Mouse (Mus musculus): ENCODE data around the gene Arap1. TPM values are rescaled to one million over a fixed set of nuclear protein-coding genes. Genes with fewer than 3 reads are reported as not detected.

Arap1 gene
- polyA plus RNA-seq, 1 experiment from 2014 or later = 11.4 TPM

- Histone ChIP-seq H3K4me1 (ENCODE audit: control insufficient read depth, insufficient read depth, low read length) (peaks cover 9% of the 10 kb centered on the region; the same call in 1 of the 2 replicates), H3K4me2 (ENCODE audit: low read length) (peak overlapping the region; percentile 63), H3K9me3 (replicated peaks; ENCODE audit: control insufficient read depth, low read length, poor library complexity, severe bottlenecking) (no peaks in the 10 kb centered on the region), H3K27ac (ENCODE audit: low read length) (peak overlapping the region; percentile 91), H3K9ac (ENCODE audit: low read depth, low read length) (no peak overlapping the region), H3K36me3 (ENCODE audit: control insufficient read depth, insufficient read depth, low read length) (no peaks in the 10 kb centered on the region), H3K4me3 (ENCODE audit: low read depth, low read length) (peak overlapping the region; percentile 73), H3K27me3 (ENCODE audit: control insufficient read depth, insufficient read depth, low read depth, low read length) (no peaks in the 10 kb centered on the region)
- WGBS = 39% methylated on average over 2 of the region's 2 CpGs
- ATAC-seq = no peak; the same call in 1 of the 2 replicates
Measured at GRCm38 (mm10) chr7:101311061-101311460, 36.8 kb upstream of the Arap1 start.

- H3K36me3 ChIP-seq (ENCODE audit: control insufficient read depth, insufficient read depth, low read length) = no peaks in the 10 kb centered on the region
- H3K4me2 ChIP-seq (ENCODE audit: low read length) = no peak overlapping the region
- 74% methylated on average over 3 of the region's 3 CpGs for WGBS
- no peaks in the 10 kb centered on the region for H3K27me3 ChIP-seq (ENCODE audit: control insufficient read depth, insufficient read depth, low read depth, low read length)
- no peaks in the 10 kb centered on the region for H3K9me3 ChIP-seq (replicated peaks; ENCODE audit: control insufficient read depth, low read length, poor library complexity, severe bottlenecking)
- no peak overlapping the region for H3K4me3 ChIP-seq (ENCODE audit: low read depth, low read length)
- H3K4me1 ChIP-seq (ENCODE audit: control insufficient read depth, insufficient read depth, low read length) = peaks cover 9% of the 10 kb centered on the region; the same call in 1 of the 2 replicates
- no peak overlapping the region for H3K27ac ChIP-seq (ENCODE audit: low read length)
- ATAC-seq = no peak
- no peak overlapping the region for H3K9ac ChIP-seq (ENCODE audit: low read depth, low read length)
Measured at GRCm38 (mm10) chr7:101313033-101313432, 34.8 kb upstream of the Arap1 start.

DNA sequence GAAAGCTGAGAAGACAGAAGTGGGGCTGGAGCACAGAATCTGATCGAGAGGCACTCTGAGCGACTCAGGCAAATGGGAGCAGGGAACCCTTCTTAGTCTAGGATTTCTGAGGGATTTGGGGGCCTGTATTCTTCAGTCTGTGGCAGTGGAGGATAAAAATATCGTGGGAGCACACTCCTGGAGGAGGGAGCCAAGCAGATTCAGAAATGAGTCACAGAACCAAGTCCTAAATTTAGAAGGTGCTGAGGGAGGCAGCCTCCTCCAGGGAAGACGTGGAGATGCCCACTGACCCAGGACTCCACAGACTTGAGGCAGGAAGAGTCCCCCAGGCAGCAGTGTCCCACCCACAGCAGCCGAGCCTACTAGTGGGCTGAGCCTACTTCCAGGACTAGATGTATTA, 33.5 kb upstream of the Arap1 start:
- Histone ChIP-seq H3K36me3 (ENCODE audit: control insufficient read depth, insufficient read depth, low read length) (no peaks in the 10 kb centered on the region), H3K4me1 (ENCODE audit: control insufficient read depth, insufficient read depth, low read length) (peaks cover 9% of the 10 kb centered on the region; the same call in 1 of the 2 replicates), H3K9me3 (replicated peaks; ENCODE audit: control insufficient read depth, low read length, poor library complexity, severe bottlenecking) (no peaks in the 10 kb centered on the region), H3K4me2 (ENCODE audit: low read length) (no peak overlapping the region), H3K27ac (ENCODE audit: low read length) (no peak overlapping the region), H3K4me3 (ENCODE audit: low read depth, low read length) (no peak overlapping the region), H3K9ac (ENCODE audit: low read depth, low read length) (no peak overlapping the region), H3K27me3 (ENCODE audit: control insufficient read depth, insufficient read depth, low read depth, low read length) (no peaks in the 10 kb centered on the region)
- ATAC-seq = no peak
- 63% methylated on average over 5 of the region's 5 CpGs for WGBS

- Histone ChIP-seq H3K4me3 (ENCODE audit: low read depth, low read length) (no peak overlapping the region), H3K27me3 (ENCODE audit: control insufficient read depth, insufficient read depth, low read depth, low read length) (no peaks in the 10 kb centered on the region), H3K9ac (ENCODE audit: low read depth, low read length) (no peak overlapping the region), H3K27ac (ENCODE audit: low read length) (no peak overlapping the region), H3K4me1 (ENCODE audit: control insufficient read depth, insufficient read depth, low read length) (peaks cover 11% of the 10 kb centered on the region), H3K36me3 (ENCODE audit: control insufficient read depth, insufficient read depth, low read length) (no peaks in the 10 kb centered on the region), H3K9me3 (replicated peaks; ENCODE audit: control insufficient read depth, low read length, poor library complexity, severe bottlenecking) (no peaks in the 10 kb centered on the region), H3K4me2 (ENCODE audit: low read length) (no peak overlapping the region)
- no peak for ATAC-seq
Measured at GRCm38 (mm10) chr7:101315699-101316098, 32.2 kb upstream of the Arap1 start.

DNA sequence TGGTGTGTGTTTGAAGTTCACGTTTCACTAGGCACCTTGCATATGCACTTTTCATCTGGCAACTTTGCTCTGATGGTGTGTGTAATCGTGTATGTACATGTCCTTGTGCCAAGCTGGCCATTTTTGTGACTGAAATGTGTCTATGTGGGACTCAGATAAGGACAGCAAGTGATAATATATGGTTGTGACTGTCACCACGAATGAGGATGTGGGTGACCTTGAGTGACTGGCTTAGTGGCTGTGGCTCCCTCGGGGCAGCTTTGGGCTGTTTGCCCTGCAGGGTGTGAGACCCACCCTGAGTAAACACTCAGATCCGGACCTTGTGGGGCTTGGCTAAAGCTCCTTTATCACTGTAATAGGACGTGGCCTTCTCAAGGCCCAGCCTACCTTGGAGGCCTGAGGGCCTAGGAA, 31.3 kb upstream of the Arap1 start:
- Histone ChIP-seq H3K27ac (ENCODE audit: low read length) (no peak overlapping the region), H3K27me3 (ENCODE audit: control insufficient read depth, insufficient read depth, low read depth, low read length) (no peaks in the 10 kb centered on the region), H3K9ac (ENCODE audit: low read depth, low read length) (no peak overlapping the region), H3K4me3 (ENCODE audit: low read depth, low read length) (no peak overlapping the region), H3K4me1 (ENCODE audit: control insufficient read depth, insufficient read depth, low read length) (peaks cover 8% of the 10 kb centered on the region), H3K9me3 (replicated peaks; ENCODE audit: control insufficient read depth, low read length, poor library complexity, severe bottlenecking) (no peaks in the 10 kb centered on the region), H3K4me2 (ENCODE audit: low read length) (no peak overlapping the region), H3K36me3 (ENCODE audit: control insufficient read depth, insufficient read depth, low read length) (no peaks in the 10 kb centered on the region)
- no peak for ATAC-seq
- 77% methylated on average over 6 of the region's 6 CpGs for WGBS

DNA sequence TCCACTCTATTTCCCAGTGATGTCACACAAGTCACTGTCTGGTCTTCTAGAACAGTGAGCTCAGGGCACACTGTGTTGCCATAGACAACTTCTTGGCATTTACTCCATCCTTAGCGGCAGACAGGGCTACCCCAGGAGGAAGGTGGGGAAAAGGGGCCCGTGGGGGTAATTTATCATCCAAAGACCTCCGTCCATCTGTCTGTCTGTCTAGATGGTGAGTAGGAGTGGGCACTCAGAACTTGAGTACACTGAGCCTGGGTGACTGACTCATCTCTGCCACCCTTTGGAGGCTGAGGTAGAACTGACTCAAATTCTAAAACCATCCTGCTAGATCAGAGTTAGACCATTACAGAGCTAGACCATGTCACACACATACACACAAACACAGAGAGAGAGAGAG, 30.9 kb upstream of the Arap1 start, which contains the start of gene Stard10:
Gene Stard10, plus strand, starts transcription at position 73 of the 400 bp plus-strand sequence.
- Histone ChIP-seq H3K9me3 (replicated peaks; ENCODE audit: control insufficient read depth, low read length, poor library complexity, severe bottlenecking) (no peaks in the 10 kb centered on the region), H3K4me1 (ENCODE audit: control insufficient read depth, insufficient read depth, low read length) (peaks cover 10% of the 10 kb centered on the region), H3K27me3 (ENCODE audit: control insufficient read depth, insufficient read depth, low read depth, low read length) (no peaks in the 10 kb centered on the region), H3K4me3 (ENCODE audit: low read depth, low read length) (no peak within 1 kb of the TSS), H3K27ac (ENCODE audit: low read length) (no peak within 1 kb of the TSS), H3K9ac (ENCODE audit: low read depth, low read length) (no peak within 1 kb of the TSS), H3K36me3 (ENCODE audit: control insufficient read depth, insufficient read depth, low read length) (no peaks in the 10 kb centered on the region), H3K4me2 (ENCODE audit: low read length) (no peak within 1 kb of the TSS)
- WGBS = 80% methylated on average over 3 of the region's 3 CpGs
- no peak for ATAC-seq

DNA sequence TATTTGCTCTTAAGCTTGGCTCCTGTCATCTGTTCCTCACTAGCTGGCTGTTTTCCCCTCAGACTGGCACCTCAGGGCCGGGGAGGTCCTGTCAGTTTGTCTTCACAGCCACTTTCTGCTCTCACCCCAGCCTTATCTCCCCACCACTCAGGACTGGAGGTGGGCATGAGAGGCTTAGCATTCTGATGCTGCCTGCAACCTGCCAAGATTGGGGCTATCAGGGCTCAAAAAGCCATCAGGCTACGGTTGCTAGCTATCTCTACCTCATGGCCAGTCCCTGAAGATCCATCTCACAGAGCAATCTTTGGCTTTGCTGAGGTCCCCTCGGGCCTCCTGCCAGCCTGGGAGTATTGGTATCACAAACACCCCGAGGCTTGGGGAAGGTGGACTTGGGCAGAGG, 29.0 kb upstream of the Arap1 start:
- no peak overlapping the region for H3K4me2 ChIP-seq (ENCODE audit: low read length)
- H3K4me1 ChIP-seq (ENCODE audit: control insufficient read depth, insufficient read depth, low read length) = peaks cover 14% of the 10 kb centered on the region
- no peak overlapping the region for H3K4me3 ChIP-seq (ENCODE audit: low read depth, low read length)
- ATAC-seq = no peak
- H3K9me3 ChIP-seq (replicated peaks; ENCODE audit: control insufficient read depth, low read length, poor library complexity, severe bottlenecking) = no peaks in the 10 kb centered on the region
- H3K36me3 ChIP-seq (ENCODE audit: control insufficient read depth, insufficient read depth, low read length) = no peaks in the 10 kb centered on the region
- 73% methylated on average over 4 of the region's 4 CpGs for WGBS
- no peak overlapping the region for H3K9ac ChIP-seq (ENCODE audit: low read depth, low read length)
- H3K27me3 ChIP-seq (ENCODE audit: control insufficient read depth, insufficient read depth, low read depth, low read length) = no peaks in the 10 kb centered on the region
- no peak overlapping the region for H3K27ac ChIP-seq (ENCODE audit: low read length)

GRCm38 (mm10) chr7:101319796-101320195, 28.1 kb upstream of the Arap1 start:
- no peak overlapping the region for H3K4me3 ChIP-seq (ENCODE audit: low read depth, low read length)
- no peaks in the 10 kb centered on the region for H3K36me3 ChIP-seq (ENCODE audit: control insufficient read depth, insufficient read depth, low read length)
- H3K4me2 ChIP-seq (ENCODE audit: low read length) = no peak overlapping the region
- no peak overlapping the region for H3K9ac ChIP-seq (ENCODE audit: low read depth, low read length)
- ATAC-seq = no peak
- H3K27me3 ChIP-seq (ENCODE audit: control insufficient read depth, insufficient read depth, low read depth, low read length) = no peaks in the 10 kb centered on the region
- no peak overlapping the region for H3K27ac ChIP-seq (ENCODE audit: low read length)
- peaks cover 14% of the 10 kb centered on the region for H3K4me1 ChIP-seq (ENCODE audit: control insufficient read depth, insufficient read depth, low read length)
- H3K9me3 ChIP-seq (replicated peaks; ENCODE audit: control insufficient read depth, low read length, poor library complexity, severe bottlenecking) = no peaks in the 10 kb centered on the region
- whole genome bisulfite sequencing = 73% methylated on average over 1 of the region's 1 CpGs

- Histone ChIP-seq H3K27me3 (ENCODE audit: control insufficient read depth, insufficient read depth, low read depth, low read length) (no peaks in the 10 kb centered on the region), H3K9me3 (replicated peaks; ENCODE audit: control insufficient read depth, low read length, poor library complexity, severe bottlenecking) (no peaks in the 10 kb centered on the region), H3K36me3 (ENCODE audit: control insufficient read depth, insufficient read depth, low read length) (no peaks in the 10 kb centered on the region), H3K4me3 (ENCODE audit: low read depth, low read length) (peak overlapping the region; percentile 79), H3K4me1 (ENCODE audit: control insufficient read depth, insufficient read depth, low read length) (peaks cover 14% of the 10 kb centered on the region), H3K9ac (ENCODE audit: low read depth, low read length) (peak overlapping the region; percentile 79), H3K27ac (ENCODE audit: low read length) (no peak overlapping the region), H3K4me2 (ENCODE audit: low read length) (peak overlapping the region; percentile 99)
- WGBS = 4% methylated on average over 25 of the region's 37 CpGs
- ATAC-seq = peak; percentile 81
Measured at GRCm38 (mm10) chr7:101320399-101321217, 27.3 kb upstream of the Arap1 start.

Measured in midbrain, embryonic 16.5 days (tissue).